Mouse (Mus musculus): ENCODE measurements at regions not wholly inside any gene's neighbourhood (a gene's known extent, or its start where the extent isn't known, plus 50 kb on each side); places are given as distances from the start of the nearest gene placed in this dataset.

- DNase-seq (ENCODE audit: low spot score), result no peak
These were observed 209.9 kb downstream of the Etaa1 start for GRCm38 (mm10) chr11:17743821-17744220.

- DNase-seq (ENCODE audit: low spot score), result no peak
These were observed 203.3 kb downstream of the Etaa1 start for GRCm38 (mm10) chr11:17750345-17750744.

- DNase-seq (ENCODE audit: low spot score), result no peak
These were observed 194.5 kb downstream of the Etaa1 start for GRCm38 (mm10) chr11:17759224-17759623.

- DNase-seq (ENCODE audit: low spot score), result no peak
These were observed 190.3 kb downstream of the Etaa1 start for GRCm38 (mm10) chr11:17763411-17763810.

GRCm38 (mm10) chr11:17764146-17764545, 189.5 kb downstream of the Etaa1 start:
- no peak for DNase-seq (ENCODE audit: low spot score)

GRCm38 (mm10) chr11:17768345-17768759, 185.3 kb downstream of the Etaa1 start:
- no peak for DNase-seq (ENCODE audit: low spot score)

- no peak for DNase-seq (ENCODE audit: low spot score)
These were observed 184.7 kb downstream of the Etaa1 start for GRCm38 (mm10) chr11:17768837-17769466.

- no peak for DNase-seq (ENCODE audit: low spot score)
These were observed 156.0 kb downstream of the Etaa1 start for GRCm38 (mm10) chr11:17797632-17798031.

- no peak for DNase-seq (ENCODE audit: low spot score)
These were observed 145.8 kb downstream of the Etaa1 start for GRCm38 (mm10) chr11:17807851-17808250.

- DNase-seq (ENCODE audit: low spot score), result no peak
These were observed 141.7 kb downstream of the Etaa1 start for GRCm38 (mm10) chr11:17811829-17812559.

- no peak for DNase-seq (ENCODE audit: low spot score)
These were observed 111.0 kb downstream of the Etaa1 start for GRCm38 (mm10) chr11:17842642-17843041.

GRCm38 (mm10) chr11:17852405-17852804, 101.3 kb downstream of the Etaa1 start:
- no peak for DNase-seq (ENCODE audit: low spot score)

- DNase-seq (ENCODE audit: low spot score), result no peak
These were observed 100.3 kb downstream of the Etaa1 start for GRCm38 (mm10) chr11:17853246-17853804.

- no peak for DNase-seq (ENCODE audit: low spot score)
These were observed 99.8 kb downstream of the Etaa1 start for GRCm38 (mm10) chr11:17853832-17854231.

- DNase-seq (ENCODE audit: low spot score), result no peak
These were observed 94.1 kb downstream of the Etaa1 start for GRCm38 (mm10) chr11:17859364-17860131.

- DNase-seq (ENCODE audit: low spot score), result no peak
These were observed 88.8 kb downstream of the Etaa1 start for GRCm38 (mm10) chr11:17864833-17865397.

- DNase-seq (ENCODE audit: low spot score), result no peak
These were observed 83.0 kb downstream of the Etaa1 start for GRCm38 (mm10) chr11:17870690-17871089.

- DNase-seq (ENCODE audit: low spot score), result no peak
These were observed 81.8 kb downstream of the Etaa1 start for GRCm38 (mm10) chr11:17871920-17872319.

- DNase-seq (ENCODE audit: low spot score), result no peak
These were observed 70.4 kb downstream of the Etaa1 start for GRCm38 (mm10) chr11:17883276-17883675.

Measured in urinary bladder, postnatal 10 days (tissue).